Mouse (Mus musculus): ENCODE data around the gene Snx30. TPM values are rescaled to one million over a fixed set of nuclear protein-coding genes. Genes with fewer than 3 reads are reported as not detected.

Gene Snx30
- total and polyA plus RNA-seq, 2 experiments: 1.6 to 4.1 TPM

GRCm38 (mm10) chr4:59814094-59814493 is 8.5 kb downstream of the Snx30 start:
- H3K36me3 ChIP-seq (ENCODE audit: control insufficient read depth, insufficient read depth, low read length): no peaks in the 10 kb centered on the region
- H3K4me3 ChIP-seq (ENCODE audit: insufficient read depth, low read depth, low read length): no peak overlapping the region
- no peak overlapping the region for H3K9ac ChIP-seq (ENCODE audit: low read depth, low read length)
- peak; percentile 79 for DNase-seq (ENCODE audit: extremely low read depth, low read depth, low spot score)
- TF ChIP-seq CTCF (IDR thresholded peaks at IDR 0.05; ENCODE audit: low read depth, low read length) (no peak), POLR2A (IDR thresholded peaks at IDR 0.05; ENCODE audit: extremely low read depth, insufficient read depth, low read length) (no peak)
- H3K27ac ChIP-seq (replicated peaks; ENCODE audit: insufficient read depth, low read depth, low read length): no peak overlapping the region
- 22% methylated on average over 7 of the region's 7 CpGs for WGBS
- H3K4me1 ChIP-seq (ENCODE audit: control insufficient read depth, insufficient read depth, low read length): peaks cover 6% of the 10 kb centered on the region; the same call in 1 of the 2 replicates
- peaks cover 3% of the 10 kb centered on the region; the same call in 1 of the 2 replicates for H3K79me2 ChIP-seq (ENCODE audit: control insufficient read depth, insufficient read depth, low read length)
- no peaks in the 10 kb centered on the region for H3K27me3 ChIP-seq (ENCODE audit: control insufficient read depth, insufficient read depth, low read length)

- 77% methylated on average over 4 of the region's 4 CpGs for WGBS
- Histone ChIP-seq H3K79me2 (ENCODE audit: control insufficient read depth, insufficient read depth, low read length) (peaks cover 3% of the 10 kb centered on the region; the same call in 1 of the 2 replicates), H3K9ac (ENCODE audit: low read depth, low read length) (no peak overlapping the region), H3K4me3 (ENCODE audit: insufficient read depth, low read depth, low read length) (no peak overlapping the region), H3K27ac (replicated peaks; ENCODE audit: insufficient read depth, low read depth, low read length) (no peak overlapping the region; the same call in 1 of the 2 replicates), H3K36me3 (ENCODE audit: control insufficient read depth, insufficient read depth, low read length) (no peaks in the 10 kb centered on the region), H3K27me3 (ENCODE audit: control insufficient read depth, insufficient read depth, low read length) (no peaks in the 10 kb centered on the region), H3K4me1 (ENCODE audit: control insufficient read depth, insufficient read depth, low read length) (peaks cover 6% of the 10 kb centered on the region; the same call in 1 of the 2 replicates)
- TF ChIP-seq POLR2A (IDR thresholded peaks at IDR 0.05; ENCODE audit: extremely low read depth, insufficient read depth, low read length) (no peak), CTCF (IDR thresholded peaks at IDR 0.05; ENCODE audit: low read depth, low read length) (no peak)
- no peak for DNase-seq (ENCODE audit: extremely low read depth, low read depth, low spot score)
Observed at GRCm38 (mm10) chr4:59815121-59815810, 9.6 kb downstream of the Snx30 start.

DNA sequence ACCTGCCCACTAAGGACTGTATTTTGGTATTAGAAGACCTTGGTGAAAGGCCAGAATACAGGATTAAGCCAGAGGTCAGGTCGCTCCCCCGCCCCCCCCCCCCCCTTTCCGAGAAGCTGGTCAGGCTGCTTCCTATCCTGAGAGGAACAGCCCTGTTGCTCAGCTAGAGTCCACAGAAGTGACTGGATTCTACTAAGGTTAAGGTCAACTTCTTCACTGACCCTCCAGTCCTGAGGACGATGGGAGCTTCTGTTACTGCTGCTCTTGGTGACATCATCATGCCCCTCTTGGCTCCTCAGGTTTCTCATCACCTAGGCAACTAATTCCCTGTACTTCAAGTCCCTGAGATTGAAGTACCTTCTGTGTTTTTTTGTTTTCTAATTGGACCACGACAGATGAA is 10.4 kb downstream of the Snx30 start:
- TF ChIP-seq CTCF (IDR thresholded peaks at IDR 0.05; ENCODE audit: low read depth, low read length) (no peak), POLR2A (IDR thresholded peaks at IDR 0.05; ENCODE audit: extremely low read depth, insufficient read depth, low read length) (no peak)
- Histone ChIP-seq H3K4me3 (ENCODE audit: insufficient read depth, low read depth, low read length) (no peak overlapping the region), H3K9ac (ENCODE audit: low read depth, low read length) (no peak overlapping the region), H3K27ac (replicated peaks; ENCODE audit: insufficient read depth, low read depth, low read length) (no peak overlapping the region), H3K36me3 (ENCODE audit: control insufficient read depth, insufficient read depth, low read length) (no peaks in the 10 kb centered on the region), H3K27me3 (ENCODE audit: control insufficient read depth, insufficient read depth, low read length) (no peaks in the 10 kb centered on the region), H3K4me1 (ENCODE audit: control insufficient read depth, insufficient read depth, low read length) (peaks cover 6% of the 10 kb centered on the region; the same call in 1 of the 2 replicates), H3K79me2 (ENCODE audit: control insufficient read depth, insufficient read depth, low read length) (peaks cover 3% of the 10 kb centered on the region; the same call in 1 of the 2 replicates)
- 73% methylated on average over 5 of the region's 5 CpGs for WGBS
- DNase-seq (ENCODE audit: extremely low read depth, low read depth, low spot score): no peak

DNA sequence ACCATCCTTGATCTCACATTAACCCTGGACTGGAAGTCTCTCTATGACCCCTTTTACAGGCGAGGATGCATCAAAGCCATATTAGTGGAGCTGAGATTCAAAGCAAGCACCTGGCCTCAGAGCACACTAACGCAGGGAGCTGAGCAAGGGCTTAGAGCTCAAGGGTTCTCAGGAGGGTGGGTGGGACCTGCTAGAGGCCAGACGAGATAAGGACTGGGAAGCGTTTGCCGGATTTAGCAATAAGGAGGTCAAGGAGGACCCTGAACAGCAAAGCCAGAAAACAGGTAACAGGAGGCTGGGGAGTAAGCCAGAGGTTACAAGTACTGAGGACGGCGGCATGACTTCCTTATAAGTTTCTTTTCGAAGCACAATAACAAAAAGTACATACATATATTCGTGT is 10.8 kb downstream of the Snx30 start:
- Histone ChIP-seq H3K4me3 (ENCODE audit: insufficient read depth, low read depth, low read length) (no peak overlapping the region), H3K4me1 (ENCODE audit: control insufficient read depth, insufficient read depth, low read length) (peaks cover 6% of the 10 kb centered on the region; the same call in 1 of the 2 replicates), H3K79me2 (ENCODE audit: control insufficient read depth, insufficient read depth, low read length) (peaks cover 3% of the 10 kb centered on the region; the same call in 1 of the 2 replicates), H3K36me3 (ENCODE audit: control insufficient read depth, insufficient read depth, low read length) (no peaks in the 10 kb centered on the region), H3K27ac (replicated peaks; ENCODE audit: insufficient read depth, low read depth, low read length) (no peak overlapping the region), H3K27me3 (ENCODE audit: control insufficient read depth, insufficient read depth, low read length) (no peaks in the 10 kb centered on the region), H3K9ac (ENCODE audit: low read depth, low read length) (no peak overlapping the region)
- 78% methylated on average over 9 of the region's 9 CpGs for WGBS
- no peak for TF ChIP-seq CTCF (IDR thresholded peaks at IDR 0.05; ENCODE audit: low read depth, low read length)
- TF ChIP-seq POLR2A (IDR thresholded peaks at IDR 0.05; ENCODE audit: extremely low read depth, insufficient read depth, low read length): no peak
- DNase-seq (ENCODE audit: extremely low read depth, low read depth, low spot score): no peak

DNA sequence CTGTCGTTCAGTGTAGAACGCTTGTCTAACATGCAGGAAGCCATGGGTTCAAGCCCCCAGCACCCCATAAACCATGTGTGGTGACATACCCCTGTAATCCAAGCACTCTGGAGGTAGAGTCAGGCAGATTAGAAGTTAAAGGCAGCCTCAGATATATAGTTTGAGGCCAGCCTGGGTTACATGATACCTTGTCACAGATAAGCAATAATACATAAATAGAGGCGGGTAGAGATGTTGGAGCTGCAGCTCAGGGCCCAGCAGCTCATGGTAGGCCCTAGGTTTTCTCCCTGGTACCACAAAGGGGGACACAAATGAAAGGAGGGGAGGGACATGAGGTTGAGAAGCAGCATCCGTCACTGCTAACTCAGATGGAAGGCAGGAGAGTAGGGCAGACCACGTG is 12.2 kb downstream of the Snx30 start:
- Histone ChIP-seq H3K79me2 (ENCODE audit: control insufficient read depth, insufficient read depth, low read length) (peaks cover 3% of the 10 kb centered on the region; the same call in 1 of the 2 replicates), H3K4me3 (ENCODE audit: insufficient read depth, low read depth, low read length) (no peak overlapping the region), H3K27ac (replicated peaks; ENCODE audit: insufficient read depth, low read depth, low read length) (no peak overlapping the region), H3K9ac (ENCODE audit: low read depth, low read length) (no peak overlapping the region), H3K27me3 (ENCODE audit: control insufficient read depth, insufficient read depth, low read length) (no peaks in the 10 kb centered on the region), H3K36me3 (ENCODE audit: control insufficient read depth, insufficient read depth, low read length) (no peaks in the 10 kb centered on the region), H3K4me1 (ENCODE audit: control insufficient read depth, insufficient read depth, low read length) (peaks cover 8% of the 10 kb centered on the region)
- no peak for DNase-seq (ENCODE audit: extremely low read depth, low read depth, low spot score)
- WGBS: 84% methylated on average over 5 of the region's 5 CpGs
- TF ChIP-seq CTCF (IDR thresholded peaks at IDR 0.05; ENCODE audit: low read depth, low read length): no peak
- TF ChIP-seq POLR2A (IDR thresholded peaks at IDR 0.05; ENCODE audit: extremely low read depth, insufficient read depth, low read length): no peak

DNA sequence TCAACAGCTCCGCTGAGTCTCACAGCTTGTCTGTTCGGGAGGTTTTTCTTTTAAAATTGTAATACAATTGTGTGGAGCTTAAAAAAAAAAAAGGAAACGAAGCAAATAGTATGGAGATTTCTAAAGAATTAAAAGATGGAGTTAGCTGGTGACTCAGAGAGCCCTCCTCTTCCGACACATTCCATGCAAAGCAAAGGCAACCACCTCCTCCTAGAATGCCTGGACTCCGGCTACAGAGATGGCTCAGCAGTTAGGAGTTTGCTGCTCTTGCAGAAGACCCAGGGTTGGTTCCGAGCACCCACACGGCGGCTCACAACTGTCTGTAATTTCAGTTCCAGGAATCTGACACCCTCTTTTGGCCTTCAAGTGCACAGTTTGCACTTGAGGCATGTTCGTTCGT is 12.9 kb downstream of the Snx30 start:
- Histone ChIP-seq H3K36me3 (ENCODE audit: control insufficient read depth, insufficient read depth, low read length) (no peaks in the 10 kb centered on the region), H3K4me3 (ENCODE audit: insufficient read depth, low read depth, low read length) (no peak overlapping the region), H3K27ac (replicated peaks; ENCODE audit: insufficient read depth, low read depth, low read length) (no peak overlapping the region), H3K9ac (ENCODE audit: low read depth, low read length) (no peak overlapping the region), H3K79me2 (ENCODE audit: control insufficient read depth, insufficient read depth, low read length) (peaks cover 5% of the 10 kb centered on the region; the same call in 1 of the 2 replicates), H3K27me3 (ENCODE audit: control insufficient read depth, insufficient read depth, low read length) (no peaks in the 10 kb centered on the region), H3K4me1 (ENCODE audit: control insufficient read depth, insufficient read depth, low read length) (peaks cover 8% of the 10 kb centered on the region)
- TF ChIP-seq CTCF (IDR thresholded peaks at IDR 0.05; ENCODE audit: low read depth, low read length) (no peak), POLR2A (IDR thresholded peaks at IDR 0.05; ENCODE audit: extremely low read depth, insufficient read depth, low read length) (no peak)
- WGBS: 91% methylated on average over 10 of the region's 10 CpGs
- no peak for DNase-seq (ENCODE audit: extremely low read depth, low read depth, low spot score)

Data from liver, adult 2 months (tissue).